Mouse (Mus musculus) midbrain, embryonic 13.5 days (tissue): ENCODE data around the gene Pakap. TPM values are rescaled to one million over a fixed set of nuclear protein-coding genes. Genes with fewer than 3 reads are reported as not detected.

Source experiments
- ATAC-seq: fragments of 200-750 bp; cut with Nextera tagmentation; 2 replicates; pipeline ENCODE4 v1.8.0; 2017; ENCODE audit warnings: mild to moderate bottlenecking, moderate TSS enrichment, moderate library complexity
- H3K27ac ChIP-seq: fragments of 300-500 bp; sonication (generic); 2 replicates; pipeline ENCODE4 v1.5.1; 2015; ENCODE audit warnings: inconsistent platforms, mild to moderate bottlenecking, moderate library complexity
- H3K27me3 ChIP-seq: fragments of 300-500 bp; sonication (generic); 2 replicates; pipeline ENCODE4 v1.6.1; 2015; ENCODE audit warnings: mild to moderate bottlenecking, inconsistent platforms
- H3K36me3 ChIP-seq: fragments of 300-500 bp; sonication (generic); 2 replicates; pipeline ENCODE4 v1.6.1; 2015; ENCODE audit warnings: mild to moderate bottlenecking, inconsistent platforms
- H3K4me1 ChIP-seq: fragments of 300-500 bp; sonication (generic); replicated peaks from 2 replicates; pipeline ENCODE4 v1.6.1; 2015; ENCODE audit warnings: inconsistent platforms
- H3K4me2 ChIP-seq: fragments of 300-500 bp; sonication (generic); replicated peaks from 2 replicates; pipeline ENCODE4 v1.6.1; 2015; ENCODE audit warnings: moderate library complexity, mild to moderate bottlenecking, inconsistent platforms
- H3K4me3 ChIP-seq: fragments of 300-500 bp; sonication (generic); replicated peaks from 2 replicates; pipeline ENCODE4 v1.5.1; 2015; ENCODE audit warnings: mild to moderate bottlenecking, inconsistent platforms
- H3K9ac ChIP-seq: fragments of 300-500 bp; sonication (generic); replicated peaks from 2 replicates; pipeline ENCODE4 v1.6.1; 2015; ENCODE audit warnings: mild to moderate bottlenecking, inconsistent platforms
- H3K9me3 ChIP-seq: fragments of 300-500 bp; sonication (generic); 2 replicates; pipeline ENCODE4 v1.6.1; 2016; ENCODE audit warnings: mild to moderate bottlenecking, inconsistent platforms
- WGBS: fragments of 180-500 bp; shearing (Covaris S2); methylation state at CpG from one replicate; pipeline ENCODE4 v1.1.7; 2015; 5-methylcytosine and 5-hydroxymethylcytosine counted together
- polyA plus RNA-seq: library from polyadenylated mRNA; unstranded; fragments of >200 nt; fragmentation: Nextera tagmentation; extraction: Ambion mirVana; gene quantifications from 2 replicates; pipeline ENCODE4 v1.2.1, GENCODE M21; 2015

The Pakap gene
- polyA plus RNA-seq, 1 experiment from 2014 or later, result 7.3 TPM

DNA sequence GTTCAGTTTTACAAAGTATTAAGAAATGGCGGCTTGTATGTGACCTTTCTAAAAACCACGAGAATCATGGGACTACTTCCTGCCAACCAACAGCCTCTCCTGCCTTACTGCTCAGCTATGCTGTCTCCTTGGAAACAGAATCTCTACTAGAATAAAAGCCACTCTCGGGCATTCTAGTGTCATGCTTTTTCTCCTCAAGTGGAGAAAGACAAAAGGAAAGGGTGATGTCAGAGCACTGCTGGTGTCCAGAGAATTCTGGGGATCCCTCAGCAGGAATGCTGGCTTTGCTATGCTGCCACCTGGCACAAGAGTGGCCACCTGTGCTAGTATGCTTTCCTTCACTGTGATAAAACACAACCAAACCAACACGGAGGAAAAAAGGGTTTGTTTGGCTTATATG is 92.5 kb downstream of the Pakap start:
- peak overlapping the region; percentile 61 for H3K27ac ChIP-seq

DNA sequence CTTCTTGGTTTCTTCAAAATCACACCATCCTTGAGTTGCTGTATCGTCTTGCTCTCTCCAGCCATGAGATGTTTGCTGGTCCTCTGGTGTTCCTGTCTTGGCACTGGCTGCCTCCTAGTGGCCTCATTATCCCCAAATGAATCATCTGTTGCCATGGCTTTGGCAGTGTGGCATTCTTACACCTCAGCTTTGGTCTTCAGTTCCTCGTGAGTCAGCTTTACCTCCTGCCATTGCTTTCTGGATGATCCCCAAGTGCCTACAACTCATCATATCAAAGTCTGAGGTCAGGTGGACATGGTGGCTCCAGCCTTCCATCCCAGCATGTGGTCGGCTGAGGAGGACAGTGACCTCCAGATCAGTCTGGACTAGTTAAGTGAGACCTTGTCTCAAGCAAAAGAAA is 98.1 kb downstream of the Pakap start:
- no peak overlapping the region for H3K4me3 ChIP-seq
- 84% methylated on average over 3 of the region's 3 CpGs for WGBS
- H3K4me2 ChIP-seq, result no peak overlapping the region
- H3K9ac ChIP-seq, result no peak overlapping the region
- H3K27ac ChIP-seq, result no peak overlapping the region
- H3K36me3 ChIP-seq, result no peaks in the 10 kb centered on the region
- no peaks in the 10 kb centered on the region for H3K4me1 ChIP-seq
- no peaks in the 10 kb centered on the region for H3K9me3 ChIP-seq
- no peak for ATAC-seq
- H3K27me3 ChIP-seq, result no peaks in the 10 kb centered on the region

More for the DNA sequence above, 92.5 kb downstream of the Pakap start:
- ATAC-seq, result peak; percentile 78
- no peaks in the 10 kb centered on the region for H3K27me3 ChIP-seq
- H3K4me1 ChIP-seq, result peaks cover 16% of the 10 kb centered on the region
- no peak overlapping the region for H3K4me2 ChIP-seq
- no peak overlapping the region for H3K9ac ChIP-seq
- no peaks in the 10 kb centered on the region for H3K9me3 ChIP-seq
- no peak overlapping the region for H3K4me3 ChIP-seq
- H3K36me3 ChIP-seq, result no peaks in the 10 kb centered on the region
- WGBS, result 7% methylated on average over 4 of the region's 4 CpGs

DNA sequence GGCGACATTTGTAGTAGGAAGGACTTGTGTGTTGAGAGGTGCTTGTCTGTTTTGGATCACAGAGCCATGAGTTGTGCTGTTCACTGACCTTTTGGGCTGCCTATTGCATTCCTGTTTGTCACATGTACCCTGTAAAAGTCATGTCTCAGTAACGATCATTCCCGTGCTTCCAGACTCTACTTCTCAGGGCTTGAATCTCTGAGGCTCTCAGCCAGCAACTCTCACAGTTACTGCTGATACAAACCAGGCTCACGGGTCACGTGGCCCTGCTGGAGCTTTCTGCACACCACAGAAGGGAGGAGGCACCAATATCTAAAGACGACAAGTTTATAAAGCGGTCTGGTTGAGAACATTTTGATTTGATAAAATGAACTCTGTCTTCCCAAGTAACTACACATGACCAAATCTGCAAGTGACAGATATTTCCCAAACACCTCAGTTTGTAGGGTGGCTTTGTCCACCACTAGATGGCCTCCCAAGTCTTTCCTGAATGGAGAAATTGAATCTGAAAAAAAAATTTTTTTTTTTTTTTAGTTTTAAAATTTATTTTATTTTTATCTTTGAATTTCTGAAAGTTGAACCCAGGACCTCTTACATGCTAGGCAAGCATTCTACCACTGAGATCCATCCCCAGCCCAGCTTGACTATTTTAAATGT is 103.0 kb downstream of the Pakap start:
- H3K27ac ChIP-seq, result no peak overlapping the region
- H3K27me3 ChIP-seq, result peaks cover 17% of the 10 kb centered on the region
- WGBS, result 80% methylated on average over 7 of the region's 7 CpGs
- no peaks in the 10 kb centered on the region for H3K9me3 ChIP-seq
- H3K9ac ChIP-seq, result no peak overlapping the region
- H3K36me3 ChIP-seq, result no peaks in the 10 kb centered on the region
- no peak for ATAC-seq
- peaks cover 14% of the 10 kb centered on the region for H3K4me1 ChIP-seq
- H3K4me2 ChIP-seq, result no peak overlapping the region
- H3K4me3 ChIP-seq, result no peak overlapping the region

DNA sequence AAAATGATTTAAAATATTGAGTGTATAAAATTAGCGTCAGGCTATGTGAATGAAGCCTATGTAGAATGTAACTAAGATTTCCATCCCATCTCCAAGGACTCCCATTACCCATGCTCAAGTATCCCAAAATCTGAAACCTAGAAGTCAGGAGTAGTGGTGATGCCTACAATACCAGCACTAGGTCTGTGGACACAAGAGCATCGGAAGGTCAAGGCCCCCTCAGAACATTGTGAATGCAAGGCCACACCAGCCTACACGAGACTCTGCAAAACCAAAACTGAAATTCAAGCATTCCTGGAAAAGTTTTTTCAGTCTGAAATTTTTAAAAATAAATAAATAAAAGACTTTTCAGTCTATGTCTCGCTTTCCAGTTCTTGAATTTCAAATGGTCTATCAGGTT is 104.6 kb downstream of the Pakap start:
- H3K36me3 ChIP-seq, result no peaks in the 10 kb centered on the region
- WGBS, result 80% methylated on average over 4 of the region's 4 CpGs

DNA sequence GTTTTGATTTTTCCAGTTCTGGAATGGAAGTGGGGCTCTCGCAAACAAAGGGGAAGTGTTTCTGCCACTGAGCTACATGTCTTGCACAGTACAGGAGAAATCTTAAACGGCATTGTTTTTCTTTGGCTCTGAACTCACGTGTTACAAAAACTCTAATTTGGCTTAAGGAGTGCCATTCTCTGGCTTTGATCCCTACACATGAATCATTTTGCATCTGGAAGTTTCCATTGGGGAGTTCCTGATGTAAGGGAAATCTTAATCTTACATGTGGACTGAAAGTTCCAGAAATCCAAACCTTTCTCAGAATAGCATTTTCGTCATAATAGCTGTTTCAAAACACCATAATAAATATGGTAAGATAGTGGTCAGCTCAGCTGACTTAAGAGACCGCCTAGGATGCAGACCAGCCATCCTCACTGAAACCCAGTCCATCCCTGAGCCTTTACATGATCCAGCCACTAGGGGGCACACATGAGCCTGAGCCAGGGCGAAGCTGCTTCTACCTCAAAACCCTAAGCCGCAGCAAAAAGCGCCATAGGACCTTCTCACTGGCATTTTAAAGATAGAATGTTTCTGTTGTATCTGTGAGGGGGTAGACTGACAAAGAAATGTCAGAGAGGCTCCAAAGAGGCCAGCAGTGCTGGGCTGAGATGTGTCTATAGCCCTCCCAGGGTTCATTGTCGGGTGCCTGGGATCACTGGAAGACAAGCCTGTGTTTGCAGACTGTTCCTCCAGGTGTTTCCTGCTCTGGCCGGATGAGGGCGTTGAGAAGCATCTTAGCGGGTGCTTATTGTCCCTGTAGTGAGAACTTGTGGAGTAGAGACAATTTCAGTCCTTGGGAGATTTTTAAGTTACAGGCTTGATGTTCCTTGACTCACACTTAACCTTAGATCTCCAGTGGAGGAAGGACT is 105.3 kb downstream of the Pakap start:
- Histone ChIP-seq H3K9ac (no peak overlapping the region; the same call in 1 of the 2 replicates), H3K27me3 (peaks cover 18% of the 10 kb centered on the region), H3K36me3 (no peaks in the 10 kb centered on the region), H3K27ac (no peak overlapping the region), H3K4me1 (peaks cover 14% of the 10 kb centered on the region), H3K4me2 (peak overlapping the region; percentile 46), H3K9me3 (no peaks in the 10 kb centered on the region), H3K4me3 (0 out of 2 replicates have a peak overlapping the region, but pooled peaks have one; percentile 23)
- ATAC-seq, result peak; percentile 72
- WGBS, result 16% methylated on average over 12 of the region's 12 CpGs

More for the DNA sequence above, 104.6 kb downstream of the Pakap start:
- H3K9ac ChIP-seq, result no peak overlapping the region
- H3K27ac ChIP-seq, result no peak overlapping the region
- no peak overlapping the region for H3K4me3 ChIP-seq
- peaks cover 18% of the 10 kb centered on the region for H3K27me3 ChIP-seq
- no peak overlapping the region for H3K4me2 ChIP-seq
- no peaks in the 10 kb centered on the region for H3K9me3 ChIP-seq
- H3K4me1 ChIP-seq, result peaks cover 14% of the 10 kb centered on the region
- ATAC-seq, result no peak

GRCm38 (mm10) chr4:57674351-57674750 is 106.4 kb downstream of the Pakap start:
- no peak for ATAC-seq

GRCm38 (mm10) chr4:57675387-57675786 is 107.4 kb downstream of the Pakap start:
- H3K27ac ChIP-seq, result no peak overlapping the region
- no peaks in the 10 kb centered on the region for H3K36me3 ChIP-seq
- 0 out of 2 replicates have a peak, but pooled peaks have one; percentile 43 for ATAC-seq
- H3K4me1 ChIP-seq, result peaks cover 14% of the 10 kb centered on the region
- H3K4me3 ChIP-seq, result peak overlapping the region; percentile 26
- H3K9me3 ChIP-seq, result no peaks in the 10 kb centered on the region
- peak overlapping the region; percentile 47 for H3K4me2 ChIP-seq
- WGBS, result under 1% methylated on average over 13 of the region's 13 CpGs
- peaks cover 18% of the 10 kb centered on the region for H3K27me3 ChIP-seq
- H3K9ac ChIP-seq, result peak overlapping the region; percentile 48; the same call in 1 of the 2 replicates

More at GRCm38 (mm10) chr4:57674351-57674750, 106.4 kb downstream of the Pakap start:
- 84% methylated on average over 7 of the region's 7 CpGs for WGBS
- Histone ChIP-seq H3K27me3 (peaks cover 18% of the 10 kb centered on the region), H3K36me3 (no peaks in the 10 kb centered on the region), H3K27ac (no peak overlapping the region), H3K4me1 (peaks cover 14% of the 10 kb centered on the region), H3K9me3 (no peaks in the 10 kb centered on the region), H3K4me2 (no peak overlapping the region), H3K4me3 (no peak overlapping the region), H3K9ac (no peak overlapping the region)

DNA sequence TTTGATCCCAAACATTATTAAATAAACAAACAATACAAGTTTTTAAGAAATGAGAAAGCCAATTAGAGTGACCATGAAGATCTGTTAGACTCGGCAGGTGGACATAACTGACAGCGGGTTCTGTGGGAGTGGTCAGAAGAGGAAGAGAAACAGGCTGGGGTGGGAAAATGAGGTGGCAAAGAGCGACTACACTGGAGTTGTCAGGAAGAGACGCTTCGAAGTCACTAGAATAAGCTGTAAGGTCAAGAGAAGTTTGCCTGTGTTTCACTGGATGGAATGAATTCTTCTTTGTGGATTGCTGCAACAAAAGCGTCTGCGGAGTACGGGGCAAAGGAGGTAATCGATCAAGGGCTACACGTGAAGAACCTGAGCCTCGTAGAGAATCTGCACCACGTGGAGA is 109.9 kb downstream of the Pakap start:
- WGBS, result 85% methylated on average over 12 of the region's 12 CpGs
- H3K4me3 ChIP-seq, result no peak overlapping the region

DNA sequence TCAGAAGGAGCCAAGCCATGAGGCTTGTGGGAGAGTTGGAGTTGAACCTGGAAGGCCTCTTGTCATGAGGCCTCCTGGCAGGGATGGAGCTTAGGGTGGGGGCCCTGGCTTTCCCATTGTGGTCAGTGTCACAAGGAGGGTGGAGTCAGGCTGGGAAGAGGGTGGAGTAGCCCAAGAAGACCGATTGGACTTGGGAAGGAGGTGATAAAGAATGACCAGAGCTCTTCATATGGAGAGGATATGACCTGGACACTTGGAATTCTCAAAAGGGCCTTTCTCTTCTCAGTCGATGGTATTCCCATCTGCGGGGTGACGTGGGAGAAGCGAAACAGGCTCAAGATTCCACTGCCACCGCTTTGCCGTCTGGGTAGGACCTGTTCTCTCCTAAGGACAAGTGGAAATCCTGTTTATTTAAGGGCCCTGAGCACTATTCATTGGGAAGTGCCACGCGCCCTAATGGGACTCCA is 111.0 kb downstream of the Pakap start:
- Histone ChIP-seq H3K9me3 (no peaks in the 10 kb centered on the region), H3K4me1 (peaks cover 10% of the 10 kb centered on the region), H3K27ac (no peak overlapping the region), H3K36me3 (no peaks in the 10 kb centered on the region), H3K4me3 (no peak overlapping the region), H3K27me3 (peaks cover 12% of the 10 kb centered on the region), H3K9ac (no peak overlapping the region), H3K4me2 (no peak overlapping the region)
- no peak for ATAC-seq
- WGBS, result 80% methylated on average over 9 of the region's 9 CpGs

More for the DNA sequence above, 109.9 kb downstream of the Pakap start:
- Histone ChIP-seq H3K36me3 (no peaks in the 10 kb centered on the region), H3K27me3 (peaks cover 14% of the 10 kb centered on the region), H3K9me3 (no peaks in the 10 kb centered on the region), H3K27ac (no peak overlapping the region), H3K9ac (no peak overlapping the region), H3K4me1 (peaks cover 14% of the 10 kb centered on the region), H3K4me2 (no peak overlapping the region)
- no peak for ATAC-seq

- no peak for ATAC-seq
- Histone ChIP-seq H3K4me1 (peaks cover 4% of the 10 kb centered on the region), H3K27me3 (0 out of 2 replicates have a peak, but pooled peaks cover 4% of the 10 kb centered on the region), H3K4me3 (no peak overlapping the region), H3K9me3 (no peaks in the 10 kb centered on the region), H3K36me3 (no peaks in the 10 kb centered on the region), H3K4me2 (no peak overlapping the region), H3K9ac (no peak overlapping the region), H3K27ac (no peak overlapping the region)
- 57% methylated on average over 12 of the region's 12 CpGs for WGBS
Measured at GRCm38 (mm10) chr4:57680186-57680585, 112.2 kb downstream of the Pakap start.

GRCm38 (mm10) chr4:57681511-57681910 is 113.5 kb downstream of the Pakap start:
- Histone ChIP-seq H3K9me3 (no peaks in the 10 kb centered on the region), H3K9ac (no peak overlapping the region), H3K4me3 (no peak overlapping the region), H3K27me3 (no peaks in the 10 kb centered on the region), H3K27ac (peak overlapping the region; percentile 10; the same call in 1 of the 2 replicates), H3K4me1 (no peaks in the 10 kb centered on the region), H3K4me2 (no peak overlapping the region), H3K36me3 (no peaks in the 10 kb centered on the region)
- ATAC-seq, result no peak; the same call in 1 of the 2 replicates
- 52% methylated on average over 12 of the region's 12 CpGs for WGBS

DNA sequence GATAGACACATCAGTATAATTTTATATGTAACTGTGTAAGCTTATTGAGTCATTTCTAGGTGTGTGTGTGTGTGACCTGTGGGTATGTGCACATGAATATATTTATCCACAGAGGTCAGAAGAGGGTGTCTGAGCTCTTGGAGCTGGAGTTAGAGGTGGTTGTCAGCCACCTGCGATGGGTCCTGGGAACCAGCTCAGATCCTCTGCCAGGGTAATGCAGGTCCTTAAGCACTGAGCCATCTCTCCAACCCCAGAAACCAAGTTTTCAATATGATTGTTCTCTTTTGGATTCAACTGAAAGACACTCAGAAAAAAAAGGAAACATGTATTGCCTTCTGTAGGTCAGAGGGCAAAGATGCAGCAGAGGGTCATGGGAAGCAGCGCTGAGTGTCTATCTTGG is 114.4 kb downstream of the Pakap start:
- no peaks in the 10 kb centered on the region for H3K27me3 ChIP-seq
- H3K4me2 ChIP-seq, result no peak overlapping the region
- no peak overlapping the region for H3K9ac ChIP-seq
- no peaks in the 10 kb centered on the region for H3K36me3 ChIP-seq
- ATAC-seq, result no peak
- no peak overlapping the region for H3K27ac ChIP-seq
- no peaks in the 10 kb centered on the region for H3K4me1 ChIP-seq
- 96% methylated on average over 2 of the region's 2 CpGs for WGBS
- no peak overlapping the region for H3K4me3 ChIP-seq
- no peaks in the 10 kb centered on the region for H3K9me3 ChIP-seq
